Mouse (Mus musculus) mouse trophoblast stem cell (cell line): Measurements from ENCODE around the gene Ppil4.

Experiments used
- in situ Hi-C, 2 experiments: fragments of 300-500 bp; cut with MseI, MboI; formaldehyde crosslinking; loops; 2 replicates in 1 of 2; 3 replicates in 1 of 2; pipeline ENCODE4 v1.15.1; 2025

Gene Ppil4

DNA sequence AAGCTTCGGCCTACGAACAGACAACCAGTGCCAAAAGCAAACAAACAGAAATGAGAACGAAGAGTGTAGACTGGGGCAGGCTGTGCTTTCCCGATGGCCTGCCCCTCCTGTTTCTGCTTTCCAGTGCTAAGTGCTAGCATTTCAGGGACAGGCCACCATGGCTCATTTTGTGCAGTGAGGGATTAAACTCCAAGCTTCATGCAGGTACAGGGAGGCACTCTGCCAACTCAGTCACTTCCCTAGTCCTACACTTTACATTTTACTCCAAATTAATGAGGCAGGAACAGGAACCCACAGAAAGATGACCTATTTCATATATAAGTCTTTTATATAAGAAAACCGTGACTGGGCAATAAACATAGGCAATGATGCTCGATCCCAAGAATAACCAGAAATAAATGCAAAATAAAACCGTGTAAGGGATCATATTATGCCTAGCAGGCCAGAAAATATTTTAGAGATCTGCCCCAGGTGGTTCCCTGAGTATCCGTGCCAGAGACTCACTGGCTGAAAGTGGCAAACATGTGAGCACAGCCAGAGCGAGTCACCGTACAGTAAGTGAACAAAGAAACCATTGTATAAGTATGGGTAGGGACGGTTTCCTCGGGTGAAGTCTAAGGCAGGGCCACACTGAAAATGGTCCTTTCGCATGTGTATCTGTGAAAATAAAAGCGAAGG lies 68.7 kb downstream of the Ppil4 start:
- in situ Hi-C loops = loop anchor here in 1 of 2 experiments (25.0 kb wide), 1 partner anchor 826 kb away; no protein-coding TSS in a partner anchor

DNA sequence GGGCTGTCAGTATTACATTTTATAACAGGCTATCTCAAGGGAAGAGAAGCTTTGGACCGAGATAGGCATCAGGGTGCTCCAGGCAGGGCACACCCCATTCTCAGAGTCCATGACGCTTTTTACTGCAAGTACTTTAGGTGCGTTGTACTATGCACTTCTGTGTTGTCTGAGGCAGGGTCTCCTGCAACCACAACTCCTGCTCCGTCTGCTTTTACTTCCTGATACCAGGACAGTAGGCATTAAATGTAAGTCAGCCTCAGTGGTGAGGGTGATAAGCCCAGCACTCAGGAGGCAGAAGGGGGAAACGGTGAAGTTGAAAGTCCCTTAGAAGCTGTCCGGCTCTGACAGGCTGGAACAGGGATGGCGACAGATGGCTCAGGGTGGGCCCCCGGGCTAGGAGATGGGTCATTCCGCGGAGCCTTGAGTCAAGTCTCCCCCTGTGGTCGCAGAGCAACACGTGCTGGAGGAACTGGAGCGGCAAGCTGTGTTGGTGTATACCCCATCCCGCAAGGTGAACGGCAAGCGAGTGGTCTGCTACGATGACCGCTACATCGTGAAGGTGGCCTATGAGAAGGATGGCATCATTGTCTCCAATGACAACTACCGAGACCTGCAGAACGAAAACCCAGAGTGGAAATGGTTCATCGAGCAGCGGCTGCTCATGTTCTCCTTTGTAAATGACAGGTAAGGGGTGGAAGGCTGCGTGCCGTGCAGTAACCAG lies 69.4 kb downstream of the Ppil4 start:
- in situ Hi-C loops = loop anchor here in 1 of 2 experiments (25.0 kb wide), 1 partner anchor 825 kb away; no protein-coding TSS in a partner anchor

DNA sequence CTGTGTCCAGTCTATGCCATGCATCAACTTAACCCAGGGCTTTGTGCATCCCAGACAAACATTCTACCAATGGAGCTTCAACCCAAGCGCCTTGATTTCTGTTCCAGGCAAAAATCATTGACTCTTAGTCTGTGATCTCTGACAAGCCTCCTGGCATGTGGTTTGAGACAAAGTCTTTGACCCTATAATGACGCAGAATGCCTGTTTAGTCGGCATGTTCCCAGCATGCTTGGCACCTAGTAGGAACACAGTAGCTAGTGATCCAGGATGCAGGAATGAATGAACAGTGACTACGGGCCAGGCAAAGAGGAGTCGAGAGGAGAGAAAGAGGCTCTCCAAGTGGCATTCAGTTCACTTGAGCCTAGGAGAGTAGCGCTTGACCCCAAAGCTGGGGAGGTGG lies 70.7 kb downstream of the Ppil4 start:
- in situ Hi-C loops = loop anchor here in 1 of 2 experiments (25.0 kb wide), 1 partner anchor 824 kb away; no protein-coding TSS in a partner anchor

DNA sequence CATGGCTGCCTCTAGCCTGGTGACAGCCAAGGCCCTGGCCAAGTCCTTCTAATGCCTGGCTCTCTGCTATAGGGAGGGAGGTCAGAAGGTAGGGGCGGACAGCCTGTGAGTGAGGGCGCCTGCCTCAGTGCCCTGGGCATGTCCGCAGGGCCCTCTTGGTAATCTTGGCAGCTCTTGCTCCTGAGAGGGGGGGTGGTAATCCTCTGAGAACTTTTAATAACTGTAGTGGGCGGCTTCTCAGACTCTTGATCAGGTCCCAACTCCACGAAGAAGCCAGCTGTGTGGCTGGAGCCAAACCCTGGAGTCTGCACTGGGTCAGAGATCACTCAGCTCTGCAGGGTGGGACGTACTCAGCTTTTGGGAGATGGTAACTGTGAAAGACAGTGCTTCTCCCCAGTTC lies 71.5 kb downstream of the Ppil4 start:
- in situ Hi-C loops = loop anchor here in 1 of 2 experiments (25.0 kb wide), 1 partner anchor 823 kb away; no protein-coding TSS in a partner anchor

DNA sequence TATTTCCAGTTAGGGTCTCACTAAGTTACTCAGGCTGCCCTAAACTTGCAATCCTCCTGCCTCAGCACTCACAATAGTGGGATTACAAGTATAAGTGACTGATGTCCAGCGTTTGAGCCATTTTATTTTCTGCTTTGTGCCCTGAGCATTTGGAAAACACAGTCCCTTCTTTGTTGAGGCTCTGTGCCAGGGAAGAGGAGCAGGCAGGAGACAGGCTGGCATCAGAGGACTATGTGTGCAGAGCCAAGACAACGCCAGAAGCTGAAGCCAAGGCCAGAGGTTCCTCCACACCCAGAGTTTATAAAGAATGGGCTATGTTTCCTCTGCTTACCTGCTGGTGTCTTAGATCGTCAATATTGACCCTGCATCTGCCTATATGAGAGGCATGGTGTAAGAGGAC lies 72.1 kb downstream of the Ppil4 start:
- in situ Hi-C loops = loop anchor here in 1 of 2 experiments (25.0 kb wide), 1 partner anchor 822 kb away; no protein-coding TSS in a partner anchor

DNA sequence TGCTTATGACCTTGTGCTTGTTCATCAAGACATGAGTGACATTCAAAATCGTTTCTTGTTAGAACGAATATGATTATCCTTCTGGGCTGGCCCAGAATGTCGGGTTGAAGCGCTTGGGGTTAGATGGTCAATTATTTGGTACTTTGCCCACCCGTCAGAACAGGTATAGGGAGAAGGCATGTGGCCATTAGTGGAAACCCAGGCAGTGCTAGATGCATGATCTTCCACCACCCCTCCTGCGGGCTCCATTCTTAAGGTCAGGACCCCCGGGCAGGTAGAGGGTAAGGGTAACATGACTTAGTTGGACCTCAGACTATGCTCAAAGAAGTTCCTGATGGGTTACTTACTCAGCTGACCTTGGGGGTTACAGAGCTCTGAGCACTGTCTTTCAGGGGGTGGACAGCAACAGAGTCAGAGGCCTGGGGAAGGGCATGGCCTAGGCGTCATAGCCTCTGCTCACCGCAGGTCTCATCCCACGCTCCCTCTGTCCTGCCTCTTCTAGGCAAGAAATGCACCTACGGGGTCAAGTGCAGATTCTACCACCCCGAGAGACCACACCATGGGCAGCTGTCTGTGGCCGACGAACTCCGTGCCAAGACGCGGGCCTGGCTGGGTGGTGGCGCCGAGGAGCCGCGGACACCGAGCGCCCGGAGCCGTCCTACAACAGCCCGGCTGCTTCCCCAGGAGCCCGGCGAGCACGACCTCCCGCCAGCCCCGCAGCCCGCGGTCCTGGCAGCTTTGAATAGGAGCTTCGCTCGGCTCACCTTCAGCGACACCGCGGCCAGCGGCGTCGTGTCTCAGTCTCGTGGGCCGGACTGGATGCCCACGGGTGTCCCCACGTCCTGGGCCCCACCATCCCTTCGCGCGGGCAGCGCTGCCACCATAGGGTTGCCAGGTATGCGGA lies 74.3 kb downstream of the Ppil4 start:
- in situ Hi-C loops = loop anchor here in 1 of 2 experiments (25.0 kb wide), 1 partner anchor 820 kb away; no protein-coding TSS in a partner anchor

DNA sequence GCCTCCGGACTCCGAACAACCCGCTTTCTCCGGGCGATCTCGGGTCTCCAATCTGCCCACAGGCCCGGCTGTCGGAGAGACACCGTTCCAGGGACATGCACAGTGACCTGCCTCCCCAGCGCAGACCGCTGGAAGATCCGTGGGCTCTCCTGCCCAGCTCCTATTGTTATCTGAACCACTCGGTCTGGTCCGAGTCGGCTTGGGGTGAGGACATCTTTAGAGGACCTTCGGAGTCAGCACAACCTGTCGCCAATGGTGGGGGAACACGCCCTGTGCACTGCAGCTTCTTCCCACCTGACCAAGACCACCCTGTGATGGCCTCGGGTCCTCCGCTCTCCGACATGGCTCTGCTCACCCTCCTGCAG lies 75.0 kb downstream of the Ppil4 start:
- in situ Hi-C loops = loop anchor here in 1 of 2 experiments (25.0 kb wide), 1 partner anchor 820 kb away; no protein-coding TSS in a partner anchor

DNA sequence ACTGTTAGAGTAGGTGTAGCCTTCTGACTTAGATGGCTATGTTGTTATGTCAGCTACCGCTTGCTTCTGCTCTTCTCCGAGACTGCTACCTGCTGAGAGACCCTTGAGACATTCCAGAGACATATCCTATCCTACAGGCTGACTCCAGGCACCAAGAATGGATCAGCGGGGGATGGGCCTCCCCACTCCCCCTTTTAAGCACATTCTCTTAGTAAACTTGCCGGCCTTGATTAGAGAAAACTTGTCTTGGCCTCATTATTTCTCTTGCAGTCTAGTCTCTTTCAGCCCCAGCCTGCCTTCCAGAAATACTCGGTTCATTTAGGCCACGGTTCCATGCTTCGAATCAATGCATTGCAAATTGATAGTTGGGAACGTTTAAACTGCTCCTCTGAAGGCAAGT lies 77.1 kb downstream of the Ppil4 start:
- in situ Hi-C loops = loop anchor here in 1 of 2 experiments (25.0 kb wide), 1 partner anchor 818 kb away; no protein-coding TSS in a partner anchor

DNA sequence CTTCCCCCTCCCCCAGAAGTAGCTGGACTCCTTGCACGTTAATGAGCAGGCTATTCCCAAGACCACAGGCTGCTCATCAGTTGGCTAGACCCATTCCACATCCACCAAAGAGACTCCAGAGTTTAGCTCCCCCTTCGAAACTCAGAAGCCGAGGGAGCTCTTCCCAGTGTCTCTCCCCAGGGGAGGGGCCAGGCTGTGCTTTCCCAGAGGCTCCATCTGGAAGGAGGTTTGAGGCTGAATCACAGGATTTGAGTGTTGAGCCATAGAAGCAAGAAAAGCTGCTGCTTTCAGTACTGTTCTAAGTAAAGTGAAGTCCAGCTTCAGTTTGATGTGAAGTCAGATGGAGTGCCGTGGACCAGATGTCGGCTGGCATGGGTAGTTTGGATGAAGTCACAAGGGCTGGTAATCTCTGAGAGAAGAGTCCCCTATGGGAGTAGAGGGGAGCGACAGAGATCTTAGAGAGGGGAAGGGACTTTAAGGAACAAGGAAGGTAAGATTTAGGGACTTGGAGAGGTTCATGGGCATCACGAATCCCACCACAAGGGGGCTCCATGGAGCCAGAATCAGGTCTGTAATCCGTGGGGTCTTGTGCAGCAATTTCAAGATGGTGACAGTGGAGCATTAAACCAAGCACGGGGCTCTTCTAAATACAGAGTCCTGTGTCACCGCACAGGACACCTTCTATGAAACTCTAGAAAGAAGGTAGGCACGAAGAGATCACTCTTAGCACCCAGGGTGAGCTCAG lies 78.1 kb downstream of the Ppil4 start:
- in situ Hi-C loops = loop anchor here in 1 of 2 experiments (25.0 kb wide), 1 partner anchor 817 kb away; no protein-coding TSS in a partner anchor

DNA sequence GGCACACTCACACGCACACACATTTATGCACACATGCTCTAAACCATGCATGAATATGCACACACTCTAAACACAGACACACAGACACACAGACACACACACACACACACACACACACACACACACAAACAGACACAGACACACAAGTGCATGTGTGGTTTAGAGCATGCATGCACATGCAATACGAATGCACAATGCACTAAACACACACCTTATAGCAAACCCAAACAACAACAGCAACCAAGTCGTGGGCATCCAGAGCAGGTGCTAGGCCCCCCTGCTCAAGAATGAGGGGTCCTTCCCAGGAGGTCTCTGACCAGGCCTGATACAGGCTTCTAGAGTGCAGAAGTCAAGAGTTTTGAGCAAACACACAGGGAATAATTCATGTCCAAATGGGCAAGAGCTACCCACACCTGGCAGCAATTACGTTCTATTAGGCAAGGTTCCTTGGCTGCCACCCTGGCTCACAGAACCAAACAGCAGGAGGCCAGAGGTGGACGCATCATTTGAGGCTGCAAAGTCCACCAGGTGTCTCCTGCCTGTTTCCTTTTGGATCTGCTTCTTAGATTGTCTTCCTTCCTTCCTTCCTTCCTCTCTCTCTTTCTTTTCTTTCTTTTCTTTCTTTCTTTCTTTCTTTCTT lies 78.8 kb downstream of the Ppil4 start:
- in situ Hi-C loops = loop anchor here in 1 of 2 experiments (25.0 kb wide), 1 partner anchor 816 kb away; no protein-coding TSS in a partner anchor
